Mouse (Mus musculus) gastrocnemius, adult 2 months (tissue): Measurements from ENCODE around the gene Mafg. TPM values are rescaled to one million over a fixed set of nuclear protein-coding genes. Genes with fewer than 3 reads are reported as not detected.

Experiments used
- DNase-seq: peaks from one replicate; pipeline ENCODE4 v3.0.0; 2022
- H3K27ac ChIP-seq: fragments of 200-600 bp; 2 replicates; pipeline ENCODE4 v1.8.1; 2022; ENCODE audit warnings: mild to moderate bottlenecking
- H3K4me3 ChIP-seq: fragments of 200-600 bp; 2 replicates; pipeline ENCODE4 v1.8.1; 2022; ENCODE audit warnings: mild to moderate bottlenecking, moderate library complexity
- CTCF ChIP-seq: fragments of 200-600 bp; IDR thresholded peaks from 2 replicates; pipeline ENCODE4 v1.8.1; 2022; ENCODE audit warnings: antibody characterized with exemption, mild to moderate bottlenecking, moderate library complexity
- intact Hi-C: fragments of 180-260 bp; cut with DNase I; formaldehyde crosslinking; loops from one replicate; pipeline ENCODE4 v1.15.1; 2025
- total RNA-seq, 2 experiments: library from RNA; stranded (reverse); gene quantifications; 2 replicates each; pipeline ENCODE4 v1.2.3; 2021

Gene Mafg
- total RNA-seq, 2 experiments from 2014 or later: 53.1 to 68.2 TPM

GRCm38 (mm10) chr11:120626785-120627467, 6.5 kb downstream of the Mafg start:
- DNase-seq: no peak
- Histone ChIP-seq H3K27ac (no peak overlapping the region), H3K4me3 (no peak overlapping the region)
- TF ChIP-seq CTCF: no peak
- intact Hi-C loops: no loop called here

- Histone ChIP-seq H3K4me3 (peak within 1 kb of the TSS; percentile 85), H3K27ac (peak within 1 kb of the TSS; percentile 87)
- TF ChIP-seq CTCF: no peak
- intact Hi-C loops: loop anchor here (2.0 kb wide), 1 partner anchor 88 kb away; the partner anchor contains the start of genes Cenpx and Lrrc45
- DNase-seq: no peak
Measured at GRCm38 (mm10) chr11:120625152-120625775, 8.1 kb downstream of the Mafg start, which contains the start of gene Sirt7. Gene Sirt7 (minus strand): TSS chr11:120625240.

- peak overlapping the region; percentile 85 for H3K4me3 ChIP-seq
- DNase-seq: peak; percentile 91
- peak overlapping the region; percentile 87 for H3K27ac ChIP-seq
Measured at GRCm38 (mm10) chr11:120624680-120625111, 8.7 kb downstream of the Mafg start.

DNA sequence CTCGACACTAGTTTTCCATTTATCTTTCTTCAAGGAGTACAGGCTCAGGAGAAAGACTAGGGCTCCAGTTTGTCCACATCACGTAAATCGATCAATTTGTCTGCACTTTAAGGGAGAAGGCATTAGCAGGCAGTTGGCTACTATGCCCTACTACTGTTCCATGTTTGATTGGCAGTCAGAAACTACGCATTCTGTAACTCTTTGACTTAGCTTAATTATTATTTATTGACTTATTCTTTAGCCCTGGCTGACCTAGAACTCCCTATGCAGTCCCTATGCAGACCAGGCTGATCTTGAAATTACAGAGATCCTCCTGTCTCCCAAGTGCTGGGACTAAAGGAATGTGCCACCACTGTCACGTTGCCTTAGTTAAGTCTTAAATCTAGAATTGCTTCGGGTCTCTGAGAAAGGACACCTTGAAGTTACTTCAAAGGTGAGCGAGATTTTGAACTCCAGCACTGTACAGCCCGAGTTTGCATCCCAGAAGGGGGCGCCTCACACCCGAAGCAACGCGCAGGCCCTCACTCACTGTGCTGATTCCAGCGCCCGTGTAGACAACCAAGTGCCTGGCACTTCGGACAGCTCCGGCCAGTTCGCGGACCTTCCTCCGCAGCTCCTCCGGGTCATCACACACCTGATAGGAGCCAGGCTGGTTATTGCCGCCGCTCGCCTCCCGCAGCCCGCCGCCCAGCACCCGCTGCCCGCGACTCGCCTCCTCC, 9.3 kb downstream of the Mafg start:
- intact Hi-C loops: loop anchor here (2.0 kb wide), 1 partner anchor 89 kb away; the partner anchor contains the start of genes Cenpx and Lrrc45
- peak; percentile 78 for DNase-seq
- peak; percentile 73 for TF ChIP-seq CTCF
- peak overlapping the region; percentile 85 for H3K4me3 ChIP-seq
- H3K27ac ChIP-seq: peak overlapping the region; percentile 87

More at GRCm38 (mm10) chr11:120624680-120625111, 8.7 kb downstream of the Mafg start:
- no peak for TF ChIP-seq CTCF
- intact Hi-C loops: loop anchor here (2.0 kb wide), 1 partner anchor 88 kb away; the partner anchor contains the start of genes Cenpx and Lrrc45

GRCm38 (mm10) chr11:120622805-120623204, 10.6 kb downstream of the Mafg start:
- no peak for TF ChIP-seq CTCF
- DNase-seq: no peak
- H3K4me3 ChIP-seq: no peak overlapping the region
- H3K27ac ChIP-seq: no peak overlapping the region
- intact Hi-C loops: no loop called here

GRCm38 (mm10) chr11:120620195-120620594, 13.2 kb downstream of the Mafg start:
- intact Hi-C loops: no loop called here
- no peak for TF ChIP-seq CTCF

GRCm38 (mm10) chr11:120618619-120619535, 14.5 kb downstream of the Mafg start:
- Histone ChIP-seq H3K27ac (peak overlapping the region; percentile 94), H3K4me3 (no peak overlapping the region)
- no peak for TF ChIP-seq CTCF
- DNase-seq: no peak
- intact Hi-C loops: no loop called here

More at GRCm38 (mm10) chr11:120620195-120620594, 13.2 kb downstream of the Mafg start:
- Histone ChIP-seq H3K4me3 (no peak overlapping the region), H3K27ac (no peak overlapping the region)
- DNase-seq: no peak

- intact Hi-C loops: no loop called here
- no peak for TF ChIP-seq CTCF
- peak within 1 kb of the TSS; percentile 91 for H3K4me3 ChIP-seq
- H3K27ac ChIP-seq: peak within 1 kb of the TSS; percentile 94
- DNase-seq: peak; percentile 96
Measured at GRCm38 (mm10) chr11:120617519-120618112, 15.8 kb downstream of the Mafg start, which contains the start of gene Pcyt2. Gene Pcyt2 (minus strand): TSS chr11:120617936.

- DNase-seq: no peak
- peak overlapping the region; percentile 94 for H3K27ac ChIP-seq
- H3K4me3 ChIP-seq: peak overlapping the region; percentile 91
- intact Hi-C loops: no loop called here
- no peak for TF ChIP-seq CTCF
Measured at GRCm38 (mm10) chr11:120616617-120617294, 16.6 kb downstream of the Mafg start.

GRCm38 (mm10) chr11:120615606-120616203, 17.7 kb downstream of the Mafg start:
- no peak for TF ChIP-seq CTCF
- DNase-seq: no peak
- H3K27ac ChIP-seq: peak overlapping the region; percentile 28; the same call in 1 of the 2 replicates
- intact Hi-C loops: no loop called here
- H3K4me3 ChIP-seq: no peak overlapping the region

GRCm38 (mm10) chr11:120615167-120615566, 18.2 kb downstream of the Mafg start:
- DNase-seq: no peak
- no peak for TF ChIP-seq CTCF
- Histone ChIP-seq H3K27ac (no peak overlapping the region), H3K4me3 (no peak overlapping the region)
- intact Hi-C loops: no loop called here
